Mouse (Mus musculus): Measurements from ENCODE around the gene Scd4. TPM values are rescaled to one million over a fixed set of nuclear protein-coding genes. Genes with fewer than 3 reads are reported as not detected.
"Not testable (repeated sequence)": the region's sequence is repeated elsewhere in the genome, so short reads cannot be mapped to it uniquely, and the experiment has no call there.

Scd4 gene
- polyA plus RNA-seq, 1 experiment from 2014 or later: 0.13 TPM

- not testable (repeated sequence) for H3K27me3 ChIP-seq; H3K36me3 ChIP-seq; H3K4me3 ChIP-seq; H3K4me1 ChIP-seq; H3K9me3 ChIP-seq; H3K9ac ChIP-seq; ATAC-seq (ENCODE audit: low FRiP score, low read depth); H3K4me2 ChIP-seq (replicated peaks); H3K27ac ChIP-seq
- WGBS: 76% methylated on average over 10 of the region's 10 CpGs
Observed at GRCm38 (mm10) chr19:44367076-44367475, 34.2 kb downstream of the Scd4 start.

- Histone ChIP-seq H3K4me3 (no peak overlapping the region), H3K4me1 (peaks cover 4% of the 10 kb centered on the region; the same call in 1 of the 2 replicates), H3K36me3 (no peaks in the 10 kb centered on the region), H3K4me2 (replicated peaks) (no peak overlapping the region), H3K27me3 (no peaks in the 10 kb centered on the region), H3K27ac (no peak overlapping the region), H3K9me3 (no peaks in the 10 kb centered on the region), H3K9ac (no peak overlapping the region)
- no peak for ATAC-seq (ENCODE audit: low FRiP score, low read depth)
- 41% methylated on average over 8 of the region's 8 CpGs for WGBS
Observed at GRCm38 (mm10) chr19:44369371-44369770, 36.5 kb downstream of the Scd4 start.

DNA sequence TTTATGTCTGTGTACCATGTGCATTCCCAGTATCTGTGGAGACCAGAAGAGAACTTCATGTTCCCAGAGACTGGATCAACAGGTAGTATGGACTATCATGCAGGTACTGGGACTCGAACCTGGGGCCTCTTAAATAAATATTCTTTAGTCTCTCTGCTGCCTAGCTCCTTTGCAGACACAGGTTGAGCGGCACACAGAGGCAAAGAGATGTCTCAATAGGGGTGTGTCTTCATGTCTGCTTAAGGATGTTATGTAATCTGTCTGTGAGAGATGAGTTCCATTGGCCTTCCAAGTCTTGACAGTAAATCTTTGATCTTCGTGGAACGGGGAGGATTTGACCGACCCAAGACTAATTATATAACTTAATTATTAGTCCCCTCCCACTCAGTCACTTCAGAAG is 37.3 kb downstream of the Scd4 start:
- ATAC-seq (ENCODE audit: low FRiP score, low read depth): no peak

DNA sequence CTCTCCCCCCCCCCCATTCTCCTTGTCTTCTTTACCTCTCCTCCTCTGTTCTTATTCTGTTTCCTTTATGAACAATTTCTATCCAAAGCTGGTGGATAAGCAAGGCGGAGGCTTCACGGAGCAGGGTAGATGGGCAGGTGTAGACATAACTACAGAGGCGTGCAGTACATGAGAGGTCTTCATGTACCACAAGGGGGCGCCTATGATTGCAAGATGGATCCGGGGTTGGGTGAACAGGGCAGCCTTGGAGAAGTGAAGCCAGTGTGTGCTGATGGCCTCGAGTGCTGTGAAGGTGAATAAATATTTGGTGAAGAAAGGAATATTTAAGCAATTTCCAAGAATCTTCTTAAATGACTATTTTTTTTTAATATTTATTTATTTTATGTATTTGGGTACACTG is 40.1 kb downstream of the Scd4 start:
- H3K27ac ChIP-seq: no peak overlapping the region
- H3K36me3 ChIP-seq: no peaks in the 10 kb centered on the region
- WGBS: 28% methylated on average over 6 of the region's 6 CpGs

More for the DNA sequence above, 37.3 kb downstream of the Scd4 start:
- H3K27ac ChIP-seq: no peak overlapping the region
- H3K4me2 ChIP-seq (replicated peaks): no peak overlapping the region
- peaks cover 4% of the 10 kb centered on the region; the same call in 1 of the 2 replicates for H3K4me1 ChIP-seq
- H3K9me3 ChIP-seq: no peaks in the 10 kb centered on the region
- no peak overlapping the region for H3K9ac ChIP-seq
- H3K27me3 ChIP-seq: no peaks in the 10 kb centered on the region
- no peak overlapping the region for H3K4me3 ChIP-seq
- no peaks in the 10 kb centered on the region for H3K36me3 ChIP-seq
- 67% methylated on average over 5 of the region's 5 CpGs for WGBS

GRCm38 (mm10) chr19:44376511-44376951 is 43.6 kb downstream of the Scd4 start:
- WGBS: 37% methylated on average over 3 of the region's 3 CpGs
- Histone ChIP-seq H3K4me2 (replicated peaks) (no peak overlapping the region), H3K9ac (no peak overlapping the region), H3K4me1 (0 out of 2 replicates have a peak, but pooled peaks cover 4% of the 10 kb centered on the region), H3K4me3 (no peak overlapping the region), H3K27me3 (no peaks in the 10 kb centered on the region), H3K27ac (no peak overlapping the region), H3K9me3 (no peaks in the 10 kb centered on the region), H3K36me3 (no peaks in the 10 kb centered on the region)
- no peak for ATAC-seq (ENCODE audit: low FRiP score, low read depth)

More for the DNA sequence above, 40.1 kb downstream of the Scd4 start:
- Histone ChIP-seq H3K9me3 (no peaks in the 10 kb centered on the region), H3K4me3 (no peak overlapping the region), H3K4me2 (replicated peaks) (no peak overlapping the region), H3K9ac (no peak overlapping the region), H3K27me3 (no peaks in the 10 kb centered on the region), H3K4me1 (peaks cover 6% of the 10 kb centered on the region; the same call in 1 of the 2 replicates)
- ATAC-seq (ENCODE audit: low FRiP score, low read depth): peak; percentile 48; the same call in 1 of the 2 replicates

GRCm38 (mm10) chr19:44377629-44378375 is 44.9 kb downstream of the Scd4 start:
- Histone ChIP-seq H3K4me1 (0 out of 2 replicates have a peak, but pooled peaks cover 4% of the 10 kb centered on the region), H3K4me2 (replicated peaks) (no peak overlapping the region), H3K4me3 (no peak overlapping the region), H3K9ac (no peak overlapping the region), H3K36me3 (no peaks in the 10 kb centered on the region), H3K27ac (no peak overlapping the region), H3K27me3 (no peaks in the 10 kb centered on the region), H3K9me3 (no peaks in the 10 kb centered on the region)
- no peak for ATAC-seq (ENCODE audit: low FRiP score, low read depth)
- WGBS: 58% methylated on average over 4 of the region's 5 CpGs

DNA sequence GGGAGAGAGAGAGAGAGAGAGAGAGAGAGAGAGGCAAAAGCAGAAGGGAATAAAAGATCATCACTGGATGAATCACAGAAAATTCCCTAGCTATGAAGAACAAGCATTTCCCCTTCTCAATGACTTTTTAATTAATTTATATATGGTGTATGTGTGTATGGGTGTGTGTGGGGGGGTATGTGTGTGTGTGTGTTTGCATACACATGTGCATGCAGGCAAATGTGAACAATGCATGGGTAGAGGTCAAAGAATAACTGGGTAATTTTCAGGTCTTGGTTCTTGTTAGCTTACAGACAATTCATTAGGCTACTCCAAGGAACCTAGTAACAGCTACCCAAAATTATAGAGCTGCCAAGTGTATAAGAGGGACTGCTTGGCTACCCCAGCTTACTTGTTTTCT is 46.2 kb downstream of the Scd4 start:
- no peaks in the 10 kb centered on the region for H3K27me3 ChIP-seq
- ATAC-seq (ENCODE audit: low FRiP score, low read depth): no peak
- no peaks in the 10 kb centered on the region for H3K36me3 ChIP-seq
- no peak overlapping the region for H3K27ac ChIP-seq
- H3K4me1 ChIP-seq: 0 out of 2 replicates have a peak, but pooled peaks cover 4% of the 10 kb centered on the region
- no peak overlapping the region for H3K9ac ChIP-seq
- H3K4me2 ChIP-seq (replicated peaks): no peak overlapping the region
- no peaks in the 10 kb centered on the region for H3K9me3 ChIP-seq
- no peak overlapping the region for H3K4me3 ChIP-seq

DNA sequence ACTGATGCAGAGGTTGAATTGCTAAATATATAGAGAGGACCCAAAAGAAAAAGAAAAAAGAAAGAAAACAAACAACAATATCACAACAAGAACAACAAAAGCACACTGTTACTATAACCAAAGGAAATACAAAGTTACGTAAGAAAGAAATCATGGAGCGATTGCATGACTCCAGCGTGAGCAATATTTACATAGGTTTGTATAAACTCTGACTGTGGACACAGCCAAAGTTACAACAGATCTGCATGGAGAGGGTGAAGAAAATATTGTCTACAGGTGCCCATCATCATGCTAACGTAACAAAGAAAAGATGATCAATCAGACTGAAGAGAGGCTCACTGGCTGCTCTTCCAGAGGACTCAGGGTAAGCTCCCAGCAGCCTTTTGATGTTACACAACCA is 47.2 kb downstream of the Scd4 start:
- no peak for ATAC-seq (ENCODE audit: low FRiP score, low read depth)
- H3K36me3 ChIP-seq: no peaks in the 10 kb centered on the region
- WGBS: 90% methylated on average over 4 of the region's 4 CpGs
- H3K27me3 ChIP-seq: no peaks in the 10 kb centered on the region
- H3K4me3 ChIP-seq: no peak overlapping the region
- no peak overlapping the region for H3K27ac ChIP-seq
- H3K4me1 ChIP-seq: 0 out of 2 replicates have a peak, but pooled peaks cover 4% of the 10 kb centered on the region
- H3K4me2 ChIP-seq (replicated peaks): no peak overlapping the region
- H3K9me3 ChIP-seq: no peaks in the 10 kb centered on the region
- H3K9ac ChIP-seq: no peak overlapping the region

DNA sequence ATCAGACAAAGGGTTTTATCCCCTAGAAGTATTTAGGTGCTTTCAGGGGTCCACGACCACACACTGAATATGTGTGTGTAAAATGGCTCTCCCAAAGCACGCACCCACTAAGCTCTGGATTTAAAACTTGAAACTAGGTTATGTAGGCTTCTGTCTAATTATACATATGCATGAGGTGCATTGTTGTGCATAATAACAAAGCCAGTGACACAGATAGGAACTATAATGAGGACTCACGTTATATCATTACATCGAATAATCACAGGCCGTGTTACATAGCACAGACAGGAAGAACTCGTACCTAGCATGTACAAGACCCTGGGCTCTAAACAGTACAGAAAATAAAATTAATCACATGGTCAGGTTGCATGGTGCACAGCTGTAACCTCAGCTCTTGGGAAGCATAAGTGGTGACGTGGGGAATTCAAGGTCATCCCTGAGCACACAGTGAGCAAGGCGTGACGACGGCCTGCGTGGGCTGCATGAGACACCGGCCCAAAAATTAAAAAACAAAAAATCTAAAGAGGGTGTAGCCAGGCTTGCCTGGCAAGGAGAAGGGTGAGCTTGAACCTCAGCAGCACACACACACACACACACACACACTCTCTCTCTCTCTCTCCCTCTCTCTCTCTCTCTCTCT is 49.9 kb downstream of the Scd4 start:
- Histone ChIP-seq H3K4me2 (replicated peaks) (no peak overlapping the region), H3K9me3 (no peaks in the 10 kb centered on the region), H3K27me3 (no peaks in the 10 kb centered on the region), H3K4me1 (peaks cover 9% of the 10 kb centered on the region), H3K4me3 (no peak overlapping the region), H3K27ac (no peak overlapping the region), H3K9ac (no peak overlapping the region), H3K36me3 (no peaks in the 10 kb centered on the region)
- ATAC-seq (ENCODE audit: low FRiP score, low read depth): no peak
- 87% methylated on average over 12 of the region's 12 CpGs for WGBS

DNA sequence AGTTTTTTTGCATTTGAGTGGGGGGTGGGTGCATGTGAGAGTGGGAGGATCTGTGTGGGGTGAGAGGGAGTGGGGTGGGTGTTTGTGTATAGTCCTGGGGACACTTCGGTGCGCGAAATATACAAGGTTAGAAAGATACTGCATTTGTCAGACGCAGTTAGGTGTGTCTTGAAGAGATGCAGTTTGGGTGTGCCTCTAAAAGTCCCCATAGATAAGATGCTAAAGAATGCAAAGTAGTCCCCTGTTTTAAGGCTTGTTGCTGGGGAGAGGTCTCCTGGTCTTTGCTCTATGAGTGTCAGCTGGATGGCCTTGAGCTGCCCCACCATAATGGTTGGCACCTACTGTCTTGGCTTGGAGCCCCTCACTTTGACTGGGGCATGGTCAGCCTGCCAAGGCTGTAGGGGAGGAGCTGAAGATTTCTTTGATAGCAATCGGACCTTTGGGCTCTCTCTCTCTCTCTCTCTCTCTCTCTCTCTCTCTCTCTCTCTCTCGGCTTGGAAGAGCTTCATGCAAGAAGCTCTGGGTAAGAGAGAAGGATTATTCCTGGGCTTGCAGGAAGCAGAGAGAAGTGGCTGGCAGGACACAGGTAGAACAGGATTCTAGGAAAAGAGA is 53.1 kb downstream of the Scd4 start:
- Histone ChIP-seq H3K4me2 (replicated peaks) (no peak overlapping the region), H3K9me3 (no peaks in the 10 kb centered on the region), H3K36me3 (no peaks in the 10 kb centered on the region), H3K4me3 (no peak overlapping the region), H3K4me1 (peaks cover 19% of the 10 kb centered on the region), H3K9ac (no peak overlapping the region), H3K27me3 (no peaks in the 10 kb centered on the region), H3K27ac (no peak overlapping the region)
- no peak for ATAC-seq (ENCODE audit: low FRiP score, low read depth)
- 85% methylated on average over 6 of the region's 6 CpGs for WGBS

DNA sequence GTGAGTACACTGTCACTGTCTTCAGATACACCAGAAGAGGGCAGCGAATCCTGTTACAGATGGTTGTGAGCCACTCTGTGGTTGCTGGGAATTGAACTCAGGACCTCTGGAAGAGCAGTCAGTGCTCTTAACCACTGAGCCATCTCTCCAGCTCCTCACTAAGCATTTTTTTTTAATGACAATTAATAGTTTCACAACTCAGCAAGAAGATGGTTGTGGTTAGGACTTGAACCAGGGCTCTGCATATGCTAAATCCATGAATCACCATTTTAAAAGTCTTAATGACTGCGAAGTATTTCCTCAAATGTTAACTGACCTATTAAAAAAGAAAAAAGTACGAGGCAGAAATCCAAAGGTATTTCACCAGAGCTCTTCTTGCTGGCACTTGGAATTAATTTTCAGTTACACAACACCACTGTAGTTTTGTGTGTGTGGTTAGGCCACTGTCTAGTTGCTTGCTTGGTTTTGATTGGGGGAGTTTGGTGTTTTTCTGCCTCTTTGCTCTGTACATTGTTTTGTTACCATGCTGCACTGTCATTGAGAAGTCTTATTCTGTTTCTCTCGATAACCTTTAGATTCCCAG is 54.3 kb downstream of the Scd4 start:
- no peaks in the 10 kb centered on the region for H3K36me3 ChIP-seq
- peak overlapping the region; percentile 93; the same call in 1 of the 2 replicates for H3K27ac ChIP-seq
- no peaks in the 10 kb centered on the region for H3K27me3 ChIP-seq
- H3K9ac ChIP-seq: no peak overlapping the region
- ATAC-seq (ENCODE audit: low FRiP score, low read depth): no peak
- 81% methylated on average over 4 of the region's 4 CpGs for WGBS
- no peaks in the 10 kb centered on the region for H3K9me3 ChIP-seq
- no peak overlapping the region for H3K4me3 ChIP-seq
- no peak overlapping the region for H3K4me2 ChIP-seq (replicated peaks)
- H3K4me1 ChIP-seq: peaks cover 19% of the 10 kb centered on the region

Measured in limb, embryonic 13.5 days (tissue).